Comparison of ENCODE assay signal across 13 mouse cellular contexts in the genomic region with DNA sequence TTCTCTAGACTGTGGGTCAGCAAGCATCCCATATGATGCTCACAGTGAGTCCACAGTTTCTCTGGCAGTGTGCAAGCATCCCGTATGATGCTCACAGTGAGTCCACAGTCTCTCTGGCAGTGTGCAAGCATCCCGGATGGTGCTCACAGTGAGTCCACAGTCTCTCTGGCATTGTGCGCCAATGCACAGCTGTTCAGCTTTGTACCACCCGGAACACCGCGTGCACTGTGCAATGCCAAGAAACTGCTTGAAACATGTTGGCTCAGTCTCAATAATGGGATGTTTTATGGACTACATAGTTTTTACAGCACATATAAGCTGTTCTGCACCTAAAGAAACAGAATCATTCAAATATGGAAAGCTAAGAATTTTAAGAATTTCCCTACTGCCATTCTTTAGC. TPM values are rescaled to one million over a fixed set of nuclear protein-coding genes. Genes with fewer than 3 reads are reported as not detected.
DNase-seq lines count a peak whose midpoint lies in the region; TF ChIP-seq lines count a peak whose summit lies in the region.
"Had no signal": no experiment of that assay in that cellular context is flagged by ENCODE, and none has a peak within 500 bp of the region (broad histone marks: within the 10 kb centered on the region; RNA-seq: fewer than 3 reads in every experiment).

No protein-coding gene starts in this region.

- no peak for DNase-seq in gastrocnemius, adult 2 months
- no peak for DNase-seq in gastrocnemius, postnatal 10 days
- DNase-seq in right cerebral cortex, postnatal 10 days (ENCODE audit: low spot score in 2 of 2), result peak; percentile 66 to 82
- no peak for DNase-seq in right cerebral cortex, postnatal 4 days
- DNase-seq in layer of hippocampus, adult 8-10 months (ENCODE audit: low spot score in 2 of 2), result peak; percentile 42 to 78
- no peak for DNase-seq in ovary, postnatal 10 days (ENCODE audit: low spot score)
- DNase-seq in spleen, adult 12 weeks (ENCODE audit: low spot score), result no peak
- DNase-seq in kidney, postnatal 25 days, result no peak
- DNase-seq: adrenal gland, postnatal 14 days; liver, embryonic 13.5 days had no signal

- intact Hi-C loops in gastrocnemius, adult 2 months (cut with DNase I), result no loop called here

- H3K4me3 ChIP-seq in gastrocnemius, adult 2 months, result no peak overlapping the region
- H3K4me3 ChIP-seq: hindbrain, embryonic 12.5 days; liver, embryonic 13.5 days; megakaryocyte, embryonic 14.5 days had no signal

- peak overlapping the region; percentile 20; the same call in 1 of the 2 replicates for H3K27ac ChIP-seq in gastrocnemius, adult 2 months
- H3K27ac ChIP-seq: hindbrain, embryonic 12.5 days; kidney, postnatal 0 days; liver, embryonic 13.5 days had no signal

- TF ChIP-seq CTCF in gastrocnemius, adult 2 months (IDR thresholded peaks at IDR 0.05), result no peak

RNA-seq across cellular contexts. Expression of gene Klhl3, which starts 38.9 kb away (rescaled TPM):
- under 1 TPM; 0.36 to 0.67 TPM for total RNA-seq in gastrocnemius, adult 2 months (2021)
- 1 to 10 TPM; 1.4 TPM for total RNA-seq in gastrocnemius, postnatal 10 days (2021)
- 10 to 100 TPM; 33.8 to 50.3 (median 42.2) TPM for total RNA-seq in layer of hippocampus, adult 8-10 months (2022)

RNA-seq across cellular contexts. Expression of gene Hnrnpa0, which starts 53.9 kb away (rescaled TPM):
- total RNA-seq in gastrocnemius, adult 2 months (2021), result 10 to 100 TPM; 31.1 to 37.7 TPM
- total RNA-seq in gastrocnemius, postnatal 10 days (2021), result 10 to 100 TPM; 90.3 to 91.7 TPM
- 100 to 1,000 TPM in 2 of 4 experiments, 10 to 100 TPM in 2; 91.1 to 119 (median 106) TPM for total RNA-seq in layer of hippocampus, adult 8-10 months (2022)

Comparison
In these comparisons a context has a peak if more than half of its experiments do, and no peak if none do; other contexts are left out.
1. DNase-seq: peak in right cerebral cortex, postnatal 10 days (2 of 2) and layer of hippocampus, adult 8-10 months (2 of 2); none in gastrocnemius, adult 2 months (single experiment), gastrocnemius, postnatal 10 days (single experiment), right cerebral cortex, postnatal 4 days (single experiment), ovary, postnatal 10 days (single experiment), spleen, adult 12 weeks (single experiment) and kidney, postnatal 25 days (0 of 2).
2. RNA of gene Klhl3, which starts 38.9 kb away (total RNA-seq): 33.8 to 50.3 TPM in layer of hippocampus, adult 8-10 months; 1.4 TPM in gastrocnemius, postnatal 10 days and 0.36 to 0.67 TPM in gastrocnemius, adult 2 months; every median in the first group is over 10 times any median in the second.